Mouse (Mus musculus) hindbrain, embryonic 12.5 days (tissue): Measurements from ENCODE around the gene Ngfr. TPM values are rescaled to one million over a fixed set of nuclear protein-coding genes. Genes with fewer than 3 reads are reported as not detected.
A peak's percentile ranks its signal among the peaks of the same experiment; 100 is the strongest.

Experiments used
- ATAC-seq: fragments of 200-750 bp; cut with Nextera tagmentation; 2 replicates; pipeline ENCODE4 v1.8.0; 2017; ENCODE audit warnings: moderate TSS enrichment; ENCODE audit not compliant: low FRiP score
- H3K27ac ChIP-seq: fragments of 300-500 bp; sonication (generic); 2 replicates; pipeline ENCODE4 v1.5.1; 2016; ENCODE audit warnings: mild to moderate bottlenecking
- H3K27me3 ChIP-seq: fragments of 300-500 bp; sonication (generic); 2 replicates; pipeline ENCODE4 v1.6.1; 2016; ENCODE audit warnings: mild to moderate bottlenecking
- H3K36me3 ChIP-seq: fragments of 300-500 bp; sonication (generic); 2 replicates; pipeline ENCODE4 v1.6.1; 2016; ENCODE audit warnings: mild to moderate bottlenecking
- H3K4me1 ChIP-seq: fragments of 300-500 bp; sonication (generic); 2 replicates; pipeline ENCODE4 v1.6.1; 2016
- H3K4me2 ChIP-seq: fragments of 300-500 bp; sonication (generic); replicated peaks from 2 replicates; pipeline ENCODE4 v1.6.1; 2016; ENCODE audit warnings: mild to moderate bottlenecking
- H3K4me3 ChIP-seq: fragments of 300-500 bp; sonication (generic); 2 replicates; pipeline ENCODE4 v1.5.1; 2016; ENCODE audit warnings: mild to moderate bottlenecking
- H3K9ac ChIP-seq: fragments of 300-500 bp; sonication (generic); 2 replicates; pipeline ENCODE4 v1.6.1; 2016; ENCODE audit warnings: mild to moderate bottlenecking, moderate library complexity
- H3K9me3 ChIP-seq: fragments of 300-500 bp; sonication (generic); replicated peaks from 2 replicates; pipeline ENCODE4 v1.6.1; 2016; ENCODE audit warnings: mild to moderate bottlenecking
- WGBS: fragments of 180-500 bp; shearing (Covaris S2); methylation state at CpG from one replicate; pipeline ENCODE4 v1.1.7; 2016; 5-methylcytosine and 5-hydroxymethylcytosine counted together
- polyA plus RNA-seq: library from polyadenylated mRNA; unstranded; fragments of >200 nt; fragmentation: Nextera tagmentation; extraction: Ambion mirVana; gene quantifications from 2 replicates; pipeline ENCODE4 v1.2.1, GENCODE M21; 2016

Gene Ngfr
- polyA plus RNA-seq, 1 experiment from 2014 or later: 38.6 TPM

DNA sequence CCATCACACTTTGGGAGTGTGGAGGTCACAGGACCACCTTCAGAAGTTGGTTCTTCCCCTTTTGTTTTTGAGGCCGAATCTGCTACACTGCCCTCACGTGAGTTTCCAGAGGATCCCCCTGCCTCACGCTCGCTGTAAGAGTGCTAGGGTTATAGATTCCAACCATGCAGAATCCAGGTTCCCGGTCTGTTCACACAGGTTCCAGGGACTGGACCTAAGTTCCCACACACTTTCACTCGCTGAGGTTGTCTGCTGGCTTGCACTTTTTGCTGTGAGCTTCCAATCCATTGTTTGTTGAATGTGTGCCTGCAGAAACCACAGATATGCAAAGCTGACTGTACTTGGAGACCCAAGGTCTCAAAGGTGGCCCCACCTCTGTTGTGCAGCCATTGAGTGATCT lies 30.5 kb downstream of the Ngfr start:
- ATAC-seq: no peak
- Histone ChIP-seq H3K9ac (no peak overlapping the region), H3K27me3 (0 out of 2 replicates have a peak, but pooled peaks cover 3% of the 10 kb centered on the region), H3K27ac (no peak overlapping the region), H3K4me3 (no peak overlapping the region), H3K4me1 (0 out of 2 replicates have a peak, but pooled peaks cover 4% of the 10 kb centered on the region), H3K9me3 (no peaks in the 10 kb centered on the region), H3K36me3 (no peaks in the 10 kb centered on the region), H3K4me2 (no peak overlapping the region)
- WGBS: 74% methylated on average over 6 of the region's 6 CpGs

DNA sequence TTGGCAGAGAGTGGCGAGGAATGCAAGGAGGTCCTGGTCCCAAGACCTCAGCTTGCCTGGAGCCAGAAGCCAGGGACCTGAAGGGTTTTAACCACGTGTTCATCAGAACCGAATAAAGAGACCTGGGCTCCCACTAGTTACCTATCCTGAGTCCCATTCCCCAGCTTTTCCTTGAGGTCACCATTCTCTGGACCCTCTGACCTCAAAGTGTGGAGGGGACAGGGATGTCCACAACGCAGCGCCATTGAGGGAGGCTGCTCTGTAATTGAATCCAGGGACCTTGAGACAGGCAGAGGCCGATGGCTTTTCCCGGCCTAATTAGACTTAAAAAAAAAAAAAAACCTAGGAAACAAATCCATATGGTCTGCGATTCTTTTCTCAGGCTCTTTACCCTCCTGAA lies 32.3 kb downstream of the Ngfr start:
- Histone ChIP-seq H3K4me3 (no peak overlapping the region), H3K27me3 (0 out of 2 replicates have a peak, but pooled peaks cover 3% of the 10 kb centered on the region), H3K27ac (no peak overlapping the region), H3K9me3 (no peaks in the 10 kb centered on the region), H3K4me1 (0 out of 2 replicates have a peak, but pooled peaks cover 4% of the 10 kb centered on the region), H3K4me2 (no peak overlapping the region), H3K36me3 (no peaks in the 10 kb centered on the region), H3K9ac (no peak overlapping the region)
- ATAC-seq: no peak
- WGBS: 54% methylated on average over 8 of the region's 8 CpGs

DNA sequence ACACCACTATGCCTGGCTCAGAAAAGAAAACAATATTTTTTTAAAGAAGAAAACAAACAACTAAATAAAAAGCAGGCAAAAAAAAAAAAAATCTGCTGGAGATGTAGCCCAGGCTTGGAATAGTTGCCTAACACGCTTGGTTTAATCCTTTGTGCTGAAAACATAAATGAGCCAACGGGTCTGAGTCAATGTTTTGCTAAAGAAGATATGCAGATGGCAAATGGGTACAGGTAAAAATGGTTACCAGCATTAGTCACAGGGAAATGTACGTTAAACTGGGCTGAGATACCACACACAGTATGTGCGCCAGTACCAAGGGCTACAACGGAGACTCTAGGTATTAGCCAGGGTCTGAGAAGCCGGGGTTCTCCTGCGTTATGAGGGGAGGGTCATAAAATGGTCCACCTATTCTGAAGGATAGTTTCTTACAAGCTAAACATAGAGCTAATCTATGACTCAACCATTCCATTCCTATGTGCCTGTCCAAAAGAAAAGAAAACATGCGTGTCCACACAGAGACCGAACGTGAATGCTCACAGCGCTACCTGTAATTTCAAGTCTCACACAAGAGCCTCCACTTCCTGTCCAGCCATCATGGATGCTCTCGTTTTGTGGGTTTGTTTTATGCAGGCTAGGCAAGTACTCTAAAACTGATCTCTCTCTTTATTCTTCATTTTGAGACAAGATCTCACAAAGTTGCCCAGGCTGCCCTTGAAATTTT lies 37.1 kb downstream of the Ngfr start:
- Histone ChIP-seq H3K9me3 (no peaks in the 10 kb centered on the region), H3K27ac (no peak overlapping the region), H3K4me3 (no peak overlapping the region), H3K4me1 (no peaks in the 10 kb centered on the region), H3K36me3 (no peaks in the 10 kb centered on the region), H3K9ac (no peak overlapping the region), H3K4me2 (no peak overlapping the region), H3K27me3 (no peaks in the 10 kb centered on the region)
- ATAC-seq: no peak
- WGBS: 85% methylated on average over 12 of the region's 12 CpGs

DNA sequence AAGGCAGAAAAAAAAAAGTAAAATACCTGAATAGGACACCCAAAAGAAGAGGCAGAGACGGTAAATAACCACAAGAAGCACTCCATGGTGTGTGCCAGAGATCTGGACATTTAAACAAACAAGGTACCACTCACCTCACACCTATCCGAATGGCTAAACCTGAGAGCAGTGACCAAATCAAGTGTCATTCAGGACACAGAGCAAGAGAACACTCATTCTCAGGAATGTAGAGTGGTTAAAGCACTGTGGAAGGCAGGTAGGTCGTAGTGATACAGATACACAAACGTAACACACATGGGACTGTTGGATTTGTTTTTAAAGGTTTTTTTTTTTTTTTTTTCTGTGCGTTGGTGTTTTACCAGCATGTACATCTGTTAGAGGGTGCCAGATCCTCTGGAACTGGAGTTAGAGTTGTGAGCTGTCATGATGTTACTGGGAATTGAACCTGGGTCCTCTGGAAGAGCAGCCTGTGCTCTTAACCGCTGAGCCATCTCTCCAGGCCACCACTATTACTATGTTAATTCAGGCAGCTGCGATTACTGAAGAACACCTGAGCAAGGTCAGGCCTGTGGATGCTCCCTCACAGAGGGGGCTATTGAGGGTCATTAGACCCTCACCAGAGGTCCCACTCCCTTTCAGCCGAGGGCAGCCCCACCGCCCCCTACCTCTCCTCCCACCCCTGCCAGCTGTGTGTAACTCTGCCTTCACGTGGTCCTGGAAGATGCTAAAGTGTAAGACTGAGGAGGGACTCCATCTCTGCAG lies 41.3 kb downstream of the Ngfr start:
- Histone ChIP-seq H3K4me3 (no peak overlapping the region), H3K27ac (no peak overlapping the region), H3K27me3 (no peaks in the 10 kb centered on the region), H3K4me2 (no peak overlapping the region), H3K36me3 (no peaks in the 10 kb centered on the region), H3K9me3 (no peaks in the 10 kb centered on the region), H3K4me1 (peaks cover 13% of the 10 kb centered on the region; the same call in 1 of the 2 replicates), H3K9ac (no peak overlapping the region)
- no peak for ATAC-seq
- 69% methylated on average over 10 of the region's 10 CpGs for WGBS

DNA sequence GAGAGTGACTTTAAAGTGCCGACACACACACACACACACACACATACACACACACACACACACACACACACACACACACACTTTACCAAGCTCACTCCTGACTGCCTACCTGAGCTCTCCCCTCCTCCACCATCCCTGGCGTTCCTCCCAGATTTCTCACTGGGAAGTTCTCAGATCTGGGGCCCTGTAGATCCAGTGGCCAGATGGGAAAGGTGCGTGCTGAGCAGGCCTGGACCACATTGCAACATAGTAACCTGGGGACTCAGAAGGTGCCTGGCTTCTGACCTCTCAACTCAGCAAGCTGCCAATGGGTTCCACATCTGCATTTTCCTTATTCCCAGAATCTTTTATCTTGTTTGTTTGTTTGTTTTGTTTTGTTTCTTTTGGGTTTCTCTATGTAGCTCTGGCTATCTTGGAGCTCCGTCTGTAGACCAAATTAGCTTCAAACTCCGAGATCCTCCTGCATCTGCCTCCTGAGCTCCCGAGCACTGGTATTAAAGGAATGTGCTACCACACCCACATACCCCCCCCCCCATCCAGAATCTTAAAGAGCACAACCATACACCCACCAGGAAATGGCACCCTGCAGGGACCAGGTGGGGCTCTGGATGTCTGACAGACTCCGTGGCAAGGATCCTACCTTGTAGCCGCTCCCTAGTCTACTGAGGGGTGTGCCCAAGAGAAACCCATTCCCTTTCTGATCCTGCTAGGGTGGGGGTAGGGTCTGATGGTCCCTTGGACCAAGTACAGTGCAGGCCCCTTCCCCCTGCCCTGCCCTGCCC lies 42.8 kb downstream of the Ngfr start:
- WGBS: 83% methylated on average over 8 of the region's 8 CpGs

DNA sequence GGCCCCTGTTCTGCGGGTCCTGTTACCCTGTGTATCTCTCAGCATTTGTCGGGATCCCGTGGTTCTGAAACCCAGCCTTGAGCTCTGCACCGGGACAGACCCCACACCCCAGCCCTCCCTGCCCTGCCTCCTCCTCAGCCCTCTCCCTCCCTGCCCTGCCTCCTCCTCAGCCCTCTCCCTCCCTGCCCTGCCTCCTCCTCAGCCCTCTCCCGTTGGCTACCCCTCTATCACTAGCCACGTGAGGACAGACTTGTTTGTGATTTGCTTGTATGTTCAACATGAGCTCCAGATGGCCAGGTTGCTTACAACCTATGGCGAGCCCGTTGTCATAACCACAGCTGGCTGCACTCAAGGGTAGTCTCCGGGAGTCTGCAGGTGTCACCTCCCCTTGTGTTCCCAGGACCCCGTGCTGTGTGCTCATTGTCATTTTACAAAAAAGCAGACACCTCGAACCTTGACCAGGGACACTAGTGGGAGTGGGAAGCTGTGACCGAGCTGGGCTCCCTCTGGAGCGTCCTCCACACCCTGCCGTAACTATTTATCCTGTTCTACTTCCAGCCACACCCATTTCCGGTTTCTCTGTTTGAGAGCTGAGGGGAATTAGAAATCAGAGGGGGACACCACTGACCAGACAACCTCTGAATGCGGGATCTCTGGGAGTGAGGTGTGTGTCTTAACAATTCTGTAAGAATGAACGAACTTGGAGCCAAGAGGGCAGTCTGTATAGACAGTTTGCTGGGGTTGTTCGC lies 46.7 kb downstream of the Ngfr start:
- peaks cover 39% of the 10 kb centered on the region for H3K4me1 ChIP-seq
- H3K9ac ChIP-seq: no peak overlapping the region
- 38% methylated on average over 18 of the region's 18 CpGs for WGBS
- H3K36me3 ChIP-seq: no peaks in the 10 kb centered on the region
- no peaks in the 10 kb centered on the region for H3K9me3 ChIP-seq
- no peak overlapping the region for H3K4me2 ChIP-seq
- H3K27ac ChIP-seq: no peak overlapping the region
- no peak for ATAC-seq
- 0 out of 2 replicates have a peak, but pooled peaks cover 5% of the 10 kb centered on the region for H3K27me3 ChIP-seq
- no peak overlapping the region for H3K4me3 ChIP-seq

More for the DNA sequence above, 42.8 kb downstream of the Ngfr start:
- Histone ChIP-seq H3K9me3 (no peaks in the 10 kb centered on the region), H3K27ac (no peak overlapping the region), H3K36me3 (no peaks in the 10 kb centered on the region), H3K4me3 (no peak overlapping the region), H3K27me3 (0 out of 2 replicates have a peak, but pooled peaks cover 5% of the 10 kb centered on the region), H3K9ac (no peak overlapping the region), H3K4me1 (peaks cover 26% of the 10 kb centered on the region), H3K4me2 (no peak overlapping the region)
- no peak for ATAC-seq

DNA sequence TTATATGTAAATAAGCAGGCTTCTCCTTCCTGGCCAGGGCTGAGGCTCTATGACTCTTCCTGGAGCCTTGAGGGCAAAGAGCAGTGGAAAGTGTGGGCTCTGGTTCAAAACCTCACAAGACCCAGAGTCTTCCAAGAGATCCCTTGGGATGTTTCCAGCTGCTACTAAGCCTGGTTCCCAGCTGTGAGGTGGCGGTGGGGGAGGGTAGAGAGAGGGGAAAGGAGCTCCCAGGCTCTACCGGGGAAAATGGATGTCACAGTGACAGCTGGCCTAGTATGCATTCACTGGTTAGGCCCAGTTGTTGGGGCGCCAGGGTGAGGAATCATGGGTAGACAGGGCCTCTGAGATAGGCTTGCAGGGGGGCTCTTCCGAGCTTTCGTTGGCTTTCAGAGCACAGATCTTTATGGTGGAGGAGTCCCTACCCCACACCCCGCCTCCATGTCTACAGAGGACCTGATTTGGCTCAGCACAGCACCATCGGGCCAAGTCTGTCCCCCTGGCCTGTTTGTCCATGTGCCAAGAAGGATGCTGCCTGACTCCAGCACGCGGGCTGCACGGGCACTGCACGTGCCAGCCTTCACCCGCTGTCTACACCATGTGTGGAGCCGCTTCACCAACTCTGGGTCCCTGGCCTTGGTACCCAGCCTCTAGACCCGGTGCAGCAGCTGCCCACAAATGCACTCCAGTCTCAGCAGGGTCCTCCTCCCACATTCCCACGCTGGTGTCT lies 49.0 kb downstream of the Ngfr start:
- no peak overlapping the region for H3K9ac ChIP-seq
- 0 out of 2 replicates have a peak, but pooled peaks cover 14% of the 10 kb centered on the region for H3K27me3 ChIP-seq
- peak overlapping the region; percentile 57 for H3K27ac ChIP-seq
- peaks cover 29% of the 10 kb centered on the region for H3K4me1 ChIP-seq
- no peaks in the 10 kb centered on the region for H3K36me3 ChIP-seq
- H3K4me3 ChIP-seq: no peak overlapping the region
- H3K4me2 ChIP-seq: no peak overlapping the region
- no peak for ATAC-seq
- 68% methylated on average over 15 of the region's 15 CpGs for WGBS
- no peaks in the 10 kb centered on the region for H3K9me3 ChIP-seq

DNA sequence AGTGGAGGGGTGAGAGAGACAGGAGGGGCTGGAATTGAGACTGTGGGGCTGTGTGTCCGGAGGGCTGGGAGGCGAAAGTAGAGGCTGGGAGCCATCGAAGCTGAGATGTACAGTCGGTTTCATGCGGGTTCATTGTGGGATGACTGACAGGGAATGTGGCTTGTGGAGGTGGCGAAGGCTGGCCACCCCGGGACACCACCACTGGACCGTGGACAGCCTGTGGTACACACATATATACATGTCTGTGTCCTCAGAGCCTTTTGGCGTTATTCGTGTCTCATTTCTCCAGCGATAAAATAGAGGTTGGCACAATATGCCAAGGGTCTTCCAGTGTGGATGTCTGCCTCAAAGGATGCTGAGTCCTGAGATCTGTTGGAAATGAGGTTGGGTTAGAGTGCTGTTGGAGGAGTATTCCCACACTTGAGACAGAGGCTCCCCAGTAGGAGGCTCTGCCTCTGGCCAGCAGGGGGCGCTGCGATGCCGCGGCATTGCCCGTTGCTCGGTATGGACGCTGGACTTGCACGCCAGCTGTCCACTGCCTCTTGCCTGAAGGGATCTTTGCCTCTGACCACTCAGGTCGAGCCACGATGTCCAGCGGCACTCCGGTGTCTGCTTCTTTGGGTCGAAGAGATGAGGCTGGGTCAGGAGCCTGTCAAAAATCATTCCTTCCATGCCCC lies 53.9 kb downstream of the Ngfr start:
- Histone ChIP-seq H3K4me2 (peak overlapping the region; percentile 42), H3K27ac (no peak overlapping the region), H3K27me3 (peaks cover 15% of the 10 kb centered on the region; the same call in 1 of the 2 replicates), H3K4me3 (no peak overlapping the region), H3K4me1 (peaks cover 6% of the 10 kb centered on the region), H3K9ac (peak overlapping the region; percentile 41), H3K36me3 (no peaks in the 10 kb centered on the region), H3K9me3 (no peaks in the 10 kb centered on the region)
- peak; percentile 73; the same call in 1 of the 2 replicates for ATAC-seq
- 24% methylated on average over 24 of the region's 24 CpGs for WGBS

DNA sequence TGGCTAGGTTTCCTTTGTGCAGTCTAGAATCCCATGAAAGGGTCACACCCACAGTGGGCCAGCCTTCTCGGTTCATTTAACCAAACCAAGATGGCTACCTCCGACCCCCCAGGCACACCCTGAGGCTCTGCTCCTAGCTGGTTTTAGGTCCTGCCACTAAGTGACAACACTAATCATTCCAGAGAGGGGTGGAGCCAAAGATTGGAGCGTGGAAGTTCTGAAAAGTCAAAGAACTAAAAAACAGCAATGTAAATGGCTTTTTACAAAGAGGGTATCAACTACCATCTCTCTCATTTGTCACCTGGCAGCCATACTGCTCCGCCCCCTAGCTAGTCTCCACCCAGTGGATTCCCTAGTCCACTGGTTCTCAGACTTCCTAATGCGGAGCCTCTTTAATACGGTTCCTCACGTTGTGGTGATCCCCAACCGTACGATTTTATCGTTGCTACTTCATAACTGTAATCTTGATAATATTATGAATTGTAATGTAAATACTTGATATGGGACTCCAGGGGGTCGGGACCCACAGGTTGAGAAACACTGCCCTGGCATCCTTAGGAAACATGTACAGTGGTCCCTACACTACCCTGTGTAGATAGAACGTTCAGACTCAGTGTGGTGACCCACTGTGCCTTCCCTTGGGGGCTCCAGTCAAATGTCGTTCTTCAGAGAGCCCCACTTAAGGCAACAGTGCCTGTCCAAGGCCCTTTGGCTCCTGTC lies 55.0 kb downstream of the Ngfr start:
- H3K27me3 ChIP-seq: peaks cover 15% of the 10 kb centered on the region; the same call in 1 of the 2 replicates
- no peaks in the 10 kb centered on the region for H3K36me3 ChIP-seq
- ATAC-seq: no peak
- H3K27ac ChIP-seq: no peak overlapping the region
- 77% methylated on average over 13 of the region's 13 CpGs for WGBS
- H3K4me2 ChIP-seq: no peak overlapping the region
- no peaks in the 10 kb centered on the region; the same call in 1 of the 2 replicates for H3K4me1 ChIP-seq
- no peaks in the 10 kb centered on the region for H3K9me3 ChIP-seq
- H3K9ac ChIP-seq: no peak overlapping the region
- no peak overlapping the region for H3K4me3 ChIP-seq

DNA sequence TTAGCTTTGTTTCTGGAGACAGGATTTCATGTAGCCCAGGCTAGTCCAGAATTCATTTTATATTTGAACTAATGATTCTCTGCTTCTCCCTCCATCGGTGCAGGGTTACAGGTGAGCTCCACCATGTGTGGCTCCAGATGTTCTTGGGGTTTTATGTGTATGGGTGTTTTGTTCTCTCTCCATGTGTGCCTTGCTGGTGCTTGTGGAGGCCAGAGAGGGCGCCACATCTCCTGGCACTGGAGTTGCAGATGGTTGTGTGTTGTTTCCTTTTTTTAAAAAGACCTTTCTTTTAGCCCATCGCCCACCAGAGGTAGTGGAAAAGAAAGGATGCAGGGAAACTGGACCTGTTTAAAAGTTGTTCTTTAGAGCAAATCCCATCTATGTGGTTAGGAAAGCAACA lies 59.3 kb downstream of the Ngfr start:
- Histone ChIP-seq H3K27me3 (peaks cover 6% of the 10 kb centered on the region; the same call in 1 of the 2 replicates), H3K36me3 (no peaks in the 10 kb centered on the region), H3K4me3 (no peak overlapping the region), H3K9me3 (no peaks in the 10 kb centered on the region), H3K27ac (no peak overlapping the region), H3K4me2 (no peak overlapping the region), H3K9ac (no peak overlapping the region), H3K4me1 (no peaks in the 10 kb centered on the region)
- no peak for ATAC-seq
- 78% methylated on average over 3 of the region's 3 CpGs for WGBS
